15 mouse cellular contexts compared by ENCODE assay signal in genomic region chr7:145105831-145106493, GRCm38 (mm10).
DNase-seq lines count a peak whose midpoint lies in the region; ATAC-seq and TF ChIP-seq lines count a peak whose summit lies in the region.
"Had no signal": no experiment of that assay in that cellular context is flagged by ENCODE, and none has a peak within 500 bp of the region (broad histone marks: within the 10 kb centered on the region; RNA-seq: fewer than 3 reads in every experiment).

No protein-coding gene starts in this region.

- ATAC-seq in megakaryocyte, adult 5-6 weeks (ENCODE audit: poor library complexity, severe bottlenecking), result no peak
- ATAC-seq in frontal cortex, adult (ENCODE audit: low TSS enrichment), result no peak
- ATAC-seq: forebrain, embryonic 16.5 days; intestine, embryonic 16.5 days had no signal

- no peaks in the 10 kb centered on the region for H3K9me3 ChIP-seq in megakaryocyte, embryonic 14.5 days
- H3K9me3 ChIP-seq: embryonic facial prominence, embryonic 12.5 days; forebrain, embryonic 12.5 days; heart, embryonic 12.5 days; hindbrain, embryonic 10.5 days; hindbrain, embryonic 15.5 days had no signal

- no peaks in the 10 kb centered on the region for H3K36me3 ChIP-seq in megakaryocyte, embryonic 14.5 days (replicated peaks; ENCODE audit: low read length)
- H3K36me3 ChIP-seq in myocyte (ENCODE audit: control insufficient read depth, insufficient read depth), result no peaks in the 10 kb centered on the region
- H3K36me3 ChIP-seq: embryonic facial prominence, embryonic 12.5 days; forebrain, embryonic 12.5 days; heart, embryonic 12.5 days; hindbrain, embryonic 10.5 days; hindbrain, embryonic 15.5 days had no signal

- TF ChIP-seq POLR2A in bone marrow macrophage, adult 2 months (IDR thresholded peaks at IDR 0.05; ENCODE audit: borderline replicate concordance, low read depth, low read length), result no peak
- TF ChIP-seq POLR2A in myocyte (IDR thresholded peaks at IDR 0.05; ENCODE audit: insufficient read length, low read depth), result no peak

- H3K27me3 ChIP-seq in megakaryocyte, embryonic 14.5 days (replicated peaks), result peaks cover 52% of the 10 kb centered on the region
- no peaks in the 10 kb centered on the region for H3K27me3 ChIP-seq in myocyte (ENCODE audit: control insufficient read depth, insufficient read depth, insufficient read length)
- H3K27me3 ChIP-seq: embryonic facial prominence, embryonic 12.5 days; forebrain, embryonic 12.5 days; heart, embryonic 12.5 days; hindbrain, embryonic 15.5 days had no signal

- no peak overlapping the region for H3ac ChIP-seq in myocyte (ENCODE audit: control insufficient read depth, insufficient read length)

- H3K4me3 ChIP-seq in megakaryocyte, embryonic 14.5 days (replicated peaks), result peak overlapping the region; percentile 44
- H3K4me3 ChIP-seq in bone marrow macrophage, adult 2 months (ENCODE audit: insufficient read depth, low read length), result no peak overlapping the region
- no peak overlapping the region for H3K4me3 ChIP-seq in myocyte
- H3K4me3 ChIP-seq: embryonic facial prominence, embryonic 12.5 days; forebrain, embryonic 12.5 days; heart, embryonic 12.5 days; hindbrain, embryonic 10.5 days; hindbrain, embryonic 15.5 days had no signal

- peak overlapping the region; percentile 57 for H3K4me2 ChIP-seq in myocyte (ENCODE audit: low read depth)
- H3K4me2 ChIP-seq: embryonic facial prominence, embryonic 12.5 days; forebrain, embryonic 12.5 days; heart, embryonic 12.5 days; hindbrain, embryonic 15.5 days had no signal

- peak overlapping the region; percentile 30 for H3K27ac ChIP-seq in bone marrow macrophage, adult 2 months (ENCODE audit: insufficient read depth, low read depth, low read length)
- H3K27ac ChIP-seq: embryonic facial prominence, embryonic 12.5 days; forebrain, embryonic 12.5 days; hindbrain, embryonic 10.5 days; hindbrain, embryonic 15.5 days had no signal

- H3K79me2 ChIP-seq in myocyte (ENCODE audit: control insufficient read depth, insufficient read depth), result no peaks in the 10 kb centered on the region

- peaks cover 88% of the 10 kb centered on the region for H3K4me1 ChIP-seq in megakaryocyte, embryonic 14.5 days
- peaks cover 68% of the 10 kb centered on the region for H3K4me1 ChIP-seq in bone marrow macrophage, adult 2 months (ENCODE audit: control insufficient read depth, insufficient read depth, low read length)

- DNase-seq in MN1 (ENCODE audit: low spot score), result peak; percentile 37
- DNase-seq in spleen, postnatal 4 days (ENCODE audit: low spot score in 2 of 2), result no peak
- DNase-seq: kidney, adult 2 months had no signal

- TF ChIP-seq CTCF in bone marrow macrophage, adult 2 months (IDR thresholded peaks at IDR 0.05; ENCODE audit: low read depth, low read length), result no peak

TF ChIP-seq in myocyte, 11 proteins besides CTCF, POLR2A, EP300 and RAD21:
- TF ChIP-seq USF1 (IDR thresholded peaks at IDR 0.05; ENCODE audit: low read depth) (no peak), TCF12 (IDR thresholded peaks at IDR 0.05; ENCODE audit: insufficient read depth, poor library complexity, severe bottlenecking) (no peak), SRF (IDR thresholded peaks at IDR 0.05; ENCODE audit: control insufficient read depth, insufficient read length, low read depth) (no peak)
